Mouse (Mus musculus) thymus, postnatal 4 days (tissue): ENCODE results near the gene Vmn2r72.

Source experiments
- DNase-seq: peaks from one replicate; pipeline ENCODE4 v3.0.0; 2021

The Vmn2r72 gene

GRCm38 (mm10) chr7:85754997-85755396 is at the start of gene Vmn2r72:
Gene Vmn2r72 (minus strand): TSS chr7:85755097.
- DNase-seq: no peak
